Mouse (Mus musculus) CH12.LX (cell line): ENCODE results near the gene Galnt9. TPM values are rescaled to one million over a fixed set of nuclear protein-coding genes. Genes with fewer than 3 reads are reported as not detected.

Experiments
- DNase-seq: peaks from one replicate; pipeline ENCODE4 v3.0.0-alpha.2; 2013; ENCODE audit errors: extremely low read depth
- H3K27ac ChIP-seq: 2 replicates; pipeline ENCODE4 v1.5.1; 2012; ENCODE audit warnings: low read depth, mild to moderate bottlenecking, control low read depth, moderate library complexity; ENCODE audit not compliant: insufficient read depth
- H3K27me3 ChIP-seq: replicated peaks from 2 replicates; pipeline ENCODE3; 2012; ENCODE audit warnings: inconsistent platforms
- H3K36me3 ChIP-seq, 2 experiments: replicated peaks in 1 of 2; 2 replicates each; pipeline versions ENCODE3 to v1.6.1; 2012; ENCODE audit warnings: inconsistent platforms in 1 of 2, low read length in 1 of 2, mild to moderate bottlenecking in 1 of 2, mixed read lengths in 1 of 2, moderate library complexity in 1 of 2; ENCODE audit not compliant: control insufficient read depth in 1 of 2, insufficient read depth in 1 of 2
- H3K4me1 ChIP-seq, 2 experiments: 2 replicates each; pipeline ENCODE4 v1.6.1; 2012; ENCODE audit warnings: inconsistent platforms in 1 of 2, moderate library complexity in 1 of 2; ENCODE audit not compliant: insufficient read depth in 2 of 2, control insufficient read depth in 1 of 2
- H3K4me2 ChIP-seq: 2 replicates; pipeline ENCODE4 v1.6.1; 2012; ENCODE audit warnings: low read depth, mild to moderate bottlenecking, control low read depth; ENCODE audit not compliant: poor library complexity, insufficient read depth, severe bottlenecking
- H3K4me3 ChIP-seq, 3 experiments: fragments of 150-350 bp in 1 of 3; sonication (generic) in 1 of 3; replicated peaks in 1 of 3; 2 replicates each; pipeline versions ENCODE3 to v1.5.1; 2011 to 2012; ENCODE audit warnings: low read depth in 2 of 3, low read length in 2 of 3, mild to moderate bottlenecking in 2 of 3, moderate library complexity in 2 of 3, control low read depth in 1 of 3, improper control_type of control experiment in 1 of 3, inconsistent platforms in 1 of 3, mixed read lengths in 1 of 3; ENCODE audit not compliant: poor library complexity in 1 of 3
- H3K79me2 ChIP-seq: replicated peaks from 2 replicates; pipeline ENCODE4 v1.6.1; 2012; ENCODE audit warnings: mild to moderate bottlenecking, moderate library complexity; ENCODE audit not compliant: control insufficient read depth, poor library complexity, insufficient read depth, severe bottlenecking; ENCODE audit errors: extremely low read depth
- H3K9ac ChIP-seq: 2 replicates; pipeline ENCODE4 v1.6.1; 2012; ENCODE audit warnings: low read depth, mild to moderate bottlenecking, control low read depth, moderate library complexity; ENCODE audit not compliant: insufficient read depth
- H3K9me3 ChIP-seq: replicated peaks from 2 replicates; pipeline ENCODE3; 2012; ENCODE audit warnings: low read length, inconsistent platforms, mixed read lengths
- BHLHE40 ChIP-seq: IDR thresholded peaks from 2 replicates; pipeline ENCODE4 v1.6.1; 2011; ENCODE audit warnings: mild to moderate bottlenecking, low read depth, low read length, improper control_type of control experiment
- CTCF ChIP-seq, 2 experiments: IDR thresholded peaks in 1 of 2; conservative IDR thresholded peaks in 1 of 2; 2 replicates each; pipeline ENCODE4 v1.5.1; 2011 to 2012; ENCODE audit warnings: low read depth in 2 of 2, low read length in 2 of 2, improper control_type of control experiment in 1 of 2, inconsistent platforms in 1 of 2, mild to moderate bottlenecking in 1 of 2, moderate library complexity in 1 of 2
- EP300 ChIP-seq: IDR thresholded peaks from 2 replicates; pipeline ENCODE4 v1.6.1; 2011; ENCODE audit warnings: low read length, improper control_type of control experiment
- HCFC1 ChIP-seq: IDR thresholded peaks from 2 replicates; pipeline ENCODE4 v1.6.1; 2012; ENCODE audit warnings: low read depth, mild to moderate bottlenecking, inconsistent platforms, low read length, improper control_type of control experiment
- JUN ChIP-seq: IDR thresholded peaks from 2 replicates; pipeline ENCODE4 v1.6.1; 2011; ENCODE audit warnings: low read depth, mild to moderate bottlenecking, low read length, improper control_type of control experiment, moderate library complexity; ENCODE audit not compliant: insufficient read depth
- JUND ChIP-seq: conservative IDR thresholded peaks from 2 replicates; pipeline ENCODE4 v1.6.1; 2011; ENCODE audit warnings: low read depth, low read length, improper control_type of control experiment
- SIN3A ChIP-seq: IDR thresholded peaks from 2 replicates; pipeline ENCODE4 v1.6.1; 2012; ENCODE audit warnings: low read length, improper control_type of control experiment, inconsistent platforms
- TBP ChIP-seq: conservative IDR thresholded peaks from 2 replicates; pipeline ENCODE4 v1.6.1; 2011; ENCODE audit warnings: low read depth, low read length, improper control_type of control experiment
- TCF12 ChIP-seq: IDR thresholded peaks from 2 replicates; pipeline ENCODE4 v1.6.1; 2014; ENCODE audit warnings: low read depth, mild to moderate bottlenecking, inconsistent platforms, low read length, improper control_type of control experiment
- ZC3H11A ChIP-seq: IDR thresholded peaks from 2 replicates; pipeline ENCODE4 v1.6.1; 2012; ENCODE audit warnings: low read depth, mild to moderate bottlenecking, inconsistent platforms, low read length, improper control_type of control experiment
- dilution Hi-C: fragments of 300-500 bp; cut with MboI; formaldehyde crosslinking; loops from 2 replicates; pipeline ENCODE4 v1.14.3; 2020; ENCODE audit warnings: low sequenced_read_pairs; ENCODE audit not compliant: extremely low pct_unique_long_range_greater_than_20kb, extremely low pct_ligation_motif_present
- in situ Hi-C: fragments of 300-500 bp; cut with MboI; formaldehyde crosslinking; loops from 3 replicates; pipeline ENCODE4 v1.14.3; 2019; ENCODE audit warnings: low sequenced_read_pairs, low pct_ligation_motif_present, low pct_unique_long_range_greater_than_20kb, mixed read lengths
- polyA plus RNA-seq: library from polyadenylated mRNA; unstranded; fragments of >175 nt; gene quantifications from 2 replicates; pipeline ENCODE4 v1.2.1, GENCODE M21; 2012; ENCODE audit warnings: low read depth; ENCODE audit not compliant: insufficient read length
- total RNA-seq, 2 experiments: library from RNA; depleted of rRNA; stranded (reverse); fragments of 300-350 nt in 1 of 2; fragments of >200 nt in 1 of 2; gene quantifications; 2 replicates each; pipeline ENCODE4 v1.2.3; 2012 to 2014

Gene Galnt9
- total and polyA plus RNA-seq, 3 experiments: not detected

DNA sequence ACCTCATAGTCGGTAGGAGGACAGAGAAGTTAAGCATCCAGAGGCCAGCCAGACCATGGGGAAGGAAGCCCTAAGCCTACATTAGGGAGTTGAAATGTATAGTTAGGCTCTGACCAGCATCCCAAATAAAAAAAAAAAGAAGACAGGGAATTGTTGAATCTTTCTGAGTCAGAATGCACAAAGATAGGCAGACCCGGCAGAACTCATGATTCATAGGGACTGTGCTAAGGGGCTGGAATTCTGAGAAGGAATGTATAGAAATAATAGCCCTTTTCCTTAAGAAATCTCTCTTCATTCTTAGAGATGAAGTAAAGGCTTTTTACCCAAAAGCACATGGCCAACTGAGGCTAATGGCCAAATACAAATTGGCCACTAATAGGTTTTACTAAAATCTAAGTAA lies 60.2 kb downstream of the Galnt9 start:
- Histone ChIP-seq H3K9me3 (no peaks in the 10 kb centered on the region), H3K27ac (no peak overlapping the region), H3K36me3 (no peaks in the 10 kb centered on the region), H3K79me2 (no peaks in the 10 kb centered on the region), H3K4me3 (no peak overlapping the region), H3K27me3 (peaks cover 75% of the 10 kb centered on the region), H3K4me2 (no peak overlapping the region), H3K9ac (no peak overlapping the region), H3K4me1 (no peaks in the 10 kb centered on the region)
- no peak for DNase-seq
- in situ Hi-C loops: no loop called here
- dilution Hi-C loops: no loop called here
- TF ChIP-seq ZC3H11A (no peak), JUN (no peak), JUND (no peak), TBP (no peak), BHLHE40 (no peak)

GRCm38 (mm10) chr5:110605531-110606221 lies 61.5 kb downstream of the Galnt9 start:
- in situ Hi-C loops (no loop called here), dilution Hi-C loops (no loop called here)
- Histone ChIP-seq H3K4me3 (no peak overlapping the region), H3K9ac (no peak overlapping the region), H3K79me2 (no peaks in the 10 kb centered on the region), H3K36me3 (no peaks in the 10 kb centered on the region), H3K4me2 (no peak overlapping the region), H3K9me3 (no peaks in the 10 kb centered on the region)
- peak; percentile 6 for DNase-seq
- TF ChIP-seq SIN3A (no peak), JUND (no peak), CTCF (conservative IDR thresholded peaks at IDR 0.05 in 1 of 2, IDR thresholded peaks at IDR 0.05 in 1 of 2; ENCODE audit: low read depth in 2 of 2, low read length in 2 of 2) (peak in 1 of 2 experiments; percentile 25; a peak in 2 of 4 replicates), TCF12 (no peak), TBP (no peak)
- TF ChIP-seq, all 38 proteins: peak for 1
- no peaks in the 10 kb centered on the region for H3K4me1 ChIP-seq
- no peak overlapping the region for H3K27ac ChIP-seq
- H3K27me3 ChIP-seq: peaks cover 66% of the 10 kb centered on the region

- TF ChIP-seq HCFC1 (no peak), EP300 (no peak), JUN (no peak)
- Histone ChIP-seq H3K79me2 (no peaks in the 10 kb centered on the region), H3K4me3 (no peak overlapping the region), H3K9me3 (no peaks in the 10 kb centered on the region), H3K4me2 (no peak overlapping the region), H3K36me3 (no peaks in the 10 kb centered on the region), H3K27ac (no peak overlapping the region), H3K27me3 (peaks cover 45% of the 10 kb centered on the region), H3K4me1 (no peaks in the 10 kb centered on the region), H3K9ac (no peak overlapping the region)
- DNase-seq: no peak
- in situ Hi-C loops (no loop called here), dilution Hi-C loops (no loop called here)
Observed at GRCm38 (mm10) chr5:110607767-110608166, 63.6 kb downstream of the Galnt9 start.
